ENCODE assay signal across 8 mouse cellular contexts in the genomic region with DNA sequence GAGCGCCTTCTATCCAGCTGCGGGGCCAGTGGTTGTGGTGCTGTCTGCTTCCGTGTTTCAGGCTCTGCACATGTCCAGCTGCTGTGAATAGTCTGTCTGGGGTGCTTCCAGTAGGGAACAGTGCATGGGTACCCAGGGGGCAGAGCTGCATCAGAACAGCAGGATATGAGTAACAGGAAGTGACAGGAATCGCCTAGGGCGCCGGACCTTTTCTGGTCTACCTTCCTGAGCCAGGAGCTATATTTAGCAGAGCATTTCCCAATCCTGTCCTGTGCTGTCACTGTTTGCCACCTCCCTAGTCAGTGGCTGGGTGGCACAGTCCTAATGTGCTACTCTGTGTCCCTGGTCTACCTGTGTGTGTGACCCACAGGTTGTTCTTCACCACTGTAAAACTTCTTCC. TPM values are rescaled to one million over a fixed set of nuclear protein-coding genes. Genes with fewer than 3 reads are reported as not detected.
DNase-seq lines count a peak whose midpoint lies in the region; ATAC-seq and TF ChIP-seq lines count a peak whose summit lies in the region.

No protein-coding gene starts in this region.

- no peak overlapping the region for H3K4me3 ChIP-seq in bone marrow macrophage, adult 2 months (ENCODE audit: insufficient read depth, low read length)
- no peak overlapping the region for H3K4me3 ChIP-seq in liver, postnatal 0 days (ENCODE audit: low read depth, low read length)

- no peak for TF ChIP-seq POLR2A in bone marrow macrophage, adult 2 months (IDR thresholded peaks at IDR 0.05; ENCODE audit: borderline replicate concordance, low read depth, low read length)

- H3K4me2 ChIP-seq in liver, postnatal 0 days (ENCODE audit: low read depth, low read length): peak overlapping the region; percentile 45

- peaks cover 42% of the 10 kb centered on the region for H3K4me1 ChIP-seq in bone marrow macrophage, adult 2 months (ENCODE audit: control insufficient read depth, insufficient read depth, low read length)
- peaks cover 39% of the 10 kb centered on the region for H3K4me1 ChIP-seq in liver, postnatal 0 days (ENCODE audit: insufficient read depth)

- no peak for TF ChIP-seq CTCF in bone marrow macrophage, adult 2 months (IDR thresholded peaks at IDR 0.05; ENCODE audit: low read depth, low read length)
- TF ChIP-seq CTCF in liver, postnatal 0 days (IDR thresholded peaks at IDR 0.05; ENCODE audit: low read depth): peak; percentile 8; the same call in 1 of the 2 replicates

- peak overlapping the region; percentile 50 for H3K27ac ChIP-seq in bone marrow macrophage, adult 2 months (ENCODE audit: insufficient read depth, low read depth, low read length)
- H3K27ac ChIP-seq in liver, postnatal 0 days (ENCODE audit: low read depth): peak overlapping the region; percentile 81

- TF ChIP-seq EP300 in liver, postnatal 0 days (IDR thresholded peaks at IDR 0.05; ENCODE audit: low read depth): no peak

- H3K9me3 ChIP-seq in liver, postnatal 0 days (ENCODE audit: low read length): no peaks in the 10 kb centered on the region

- intact Hi-C loops in heart, postnatal 25 days (cut with DNase I): no loop called here
- intact Hi-C loops in left cerebral cortex, postnatal 4 days (cut with DNase I): no loop called here

- peak; percentile 27 for DNase-seq in Muller cell, postnatal 12 days (ENCODE audit: inconsistent ontology term)
- DNase-seq in heart, postnatal 25 days (ENCODE audit: low spot score): peak; percentile 51
- peak; percentile 69 for DNase-seq in liver, postnatal 0 days
- DNase-seq in thymus, postnatal 4 days: peak; percentile 49
- DNase-seq in spleen, postnatal 4 days (ENCODE audit: low spot score in 2 of 2): no peak
- no peak for DNase-seq in left cerebral cortex, postnatal 4 days
- DNase-seq in frontal cortex, postnatal 14 days (ENCODE audit: low spot score in 2 of 2): no peak

- ATAC-seq in liver, postnatal 0 days: peak; percentile 95

- H3K27me3 ChIP-seq in liver, postnatal 0 days (ENCODE audit: insufficient read depth, low read length): no peaks in the 10 kb centered on the region

- H3K36me3 ChIP-seq in liver, postnatal 0 days (replicated peaks; ENCODE audit: insufficient read depth, low read length): no peaks in the 10 kb centered on the region; the same call in 1 of the 2 replicates

- no peak overlapping the region for H3K9ac ChIP-seq in liver, postnatal 0 days (replicated peaks)

- WGBS in liver, postnatal 0 days (ENCODE audit: insufficient replicate concordance): 44% methylated on average over 6 of the region's 6 CpGs

RNA-seq across cellular contexts. Expression of gene Dgkd, which starts 47.9 kb away (rescaled TPM):
- polyA plus RNA-seq in bone marrow macrophage, adult 2 months (2012; ENCODE audit: insufficient read depth, insufficient read length, missing spikeins): 91.0 and 100 TPM in 2 replicates
- total RNA-seq in heart, postnatal 25 days (2021): 10 to 100 TPM; 56.5 to 56.7 TPM
- 8.3 and 9.1 TPM in 2 replicates for polyA plus RNA-seq in liver, postnatal 0 days (2015; fragmentation: Nextera tagmentation; extraction: Ambion mirVana)
- 100 to 1,000 TPM; 132 to 138 TPM for total RNA-seq in left cerebral cortex, postnatal 4 days (2021)

Comparison
In these comparisons a context has a peak if more than half of its experiments do, and no peak if none do; other contexts are left out.
1. DNase-seq: peak in Muller cell, postnatal 12 days (single experiment), heart, postnatal 25 days (single experiment), liver, postnatal 0 days (single experiment) and thymus, postnatal 4 days (single experiment); none in spleen, postnatal 4 days (0 of 2), left cerebral cortex, postnatal 4 days (single experiment) and frontal cortex, postnatal 14 days (0 of 2).